Mouse (Mus musculus): ENCODE data around the gene Rflna.

- TF ChIP-seq CTCF (IDR thresholded peaks at IDR 0.05; ENCODE audit: low read depth) (no peak), EP300 (IDR thresholded peaks at IDR 0.05; ENCODE audit: low read depth) (no peak)
These were observed 6.2 kb upstream of the Rflna start for GRCm38 (mm10) chr5:124996816-124997215.
